Mouse (Mus musculus) midbrain, embryonic 14.5 days (tissue): ENCODE measurements at regions not wholly inside any gene's neighbourhood (a gene's known extent, or its start where the extent isn't known, plus 50 kb on each side); places are given as distances from the start of the nearest gene placed in this dataset.

Experiments used
- ATAC-seq: fragments of 200-750 bp; cut with Nextera tagmentation; 2 replicates; pipeline ENCODE4 v1.8.0; 2017; ENCODE audit warnings: moderate number of reproducible peaks, moderate library complexity; ENCODE audit not compliant: low FRiP score, low TSS enrichment
- DNase-seq: peaks from one replicate; pipeline ENCODE4 v3.0.0-alpha.2; 2015
- H3K27ac ChIP-seq: fragments of 300-500 bp; sonication (generic); replicated peaks from 2 replicates; pipeline ENCODE4 v1.5.1; 2014; ENCODE audit warnings: mild to moderate bottlenecking, low read depth, low read length, moderate library complexity
- H3K27me3 ChIP-seq: fragments of 300-500 bp; sonication (generic); 2 replicates; pipeline ENCODE4 v1.6.1; 2014; ENCODE audit warnings: low read length, control low read depth, mixed read lengths; ENCODE audit not compliant: control insufficient read depth, insufficient read depth
- H3K36me3 ChIP-seq: fragments of 300-500 bp; sonication (generic); 2 replicates; pipeline ENCODE4 v1.6.1; 2014; ENCODE audit warnings: low read length, control low read depth; ENCODE audit not compliant: control insufficient read depth, insufficient read depth
- H3K4me1 ChIP-seq: fragments of 300-500 bp; sonication (generic); 2 replicates; pipeline ENCODE4 v1.6.1; 2014; ENCODE audit warnings: mild to moderate bottlenecking, antibody characterized with exemption, low read length, control low read depth; ENCODE audit not compliant: control insufficient read depth, insufficient read depth
- H3K4me2 ChIP-seq: fragments of 300-500 bp; sonication (generic); 2 replicates; pipeline ENCODE4 v1.6.1; 2014; ENCODE audit warnings: mild to moderate bottlenecking, low read length, moderate library complexity
- H3K4me3 ChIP-seq: fragments of 300-500 bp; sonication (generic); replicated peaks from 2 replicates; pipeline ENCODE4 v1.5.1; 2014; ENCODE audit warnings: low read depth, low read length
- H3K9ac ChIP-seq: fragments of 300-500 bp; sonication (generic); replicated peaks from 2 replicates; pipeline ENCODE4 v1.6.1; 2014; ENCODE audit warnings: mild to moderate bottlenecking, low read length, moderate library complexity
- H3K9me3 ChIP-seq: fragments of 300-500 bp; sonication (generic); 2 replicates; pipeline ENCODE4 v1.6.1; 2016; ENCODE audit warnings: low read length, control low read depth, mixed read lengths; ENCODE audit not compliant: control insufficient read depth
- WGBS: fragments of 180-500 bp; shearing (Covaris S2); extraction: QIAGEN DNeasy Blood & Tissue Kit; methylation state at CpG from one replicate; pipeline ENCODE4 v1.1.7; 2014; 5-methylcytosine and 5-hydroxymethylcytosine counted together

GRCm38 (mm10) chr6:51349771-51350170, 82.7 kb upstream of the Nfe2l3 start:
- Histone ChIP-seq H3K9me3 (no peaks in the 10 kb centered on the region), H3K36me3 (no peaks in the 10 kb centered on the region), H3K4me2 (no peak overlapping the region), H3K9ac (no peak overlapping the region), H3K4me3 (no peak overlapping the region), H3K27ac (no peak overlapping the region), H3K4me1 (no peaks in the 10 kb centered on the region), H3K27me3 (no peaks in the 10 kb centered on the region)
- ATAC-seq (no peak), DNase-seq (no peak)
- 62% methylated on average over 3 of the region's 3 CpGs for WGBS

- Histone ChIP-seq H3K4me1 (no peaks in the 10 kb centered on the region), H3K4me2 (no peak overlapping the region), H3K27ac (no peak overlapping the region), H3K4me3 (no peak overlapping the region), H3K9ac (no peak overlapping the region), H3K27me3 (no peaks in the 10 kb centered on the region), H3K36me3 (no peaks in the 10 kb centered on the region), H3K9me3 (no peaks in the 10 kb centered on the region)
- ATAC-seq (no peak), DNase-seq (no peak)
- 90% methylated on average over 11 of the region's 11 CpGs for WGBS
Observed at GRCm38 (mm10) chr6:51355041-51355440, 77.4 kb upstream of the Nfe2l3 start.

- no peaks in the 10 kb centered on the region; the same call in 1 of the 2 replicates for H3K4me1 ChIP-seq
- no peaks in the 10 kb centered on the region for H3K9me3 ChIP-seq
- no peak overlapping the region for H3K4me2 ChIP-seq
- H3K27ac ChIP-seq: peak overlapping the region; percentile 20; the same call in 1 of the 2 replicates
- no peak for DNase-seq
- H3K4me3 ChIP-seq: no peak overlapping the region
- no peaks in the 10 kb centered on the region for H3K27me3 ChIP-seq
- 77% methylated on average over 12 of the region's 12 CpGs for WGBS
- H3K9ac ChIP-seq: no peak overlapping the region
- ATAC-seq: no peak
- H3K36me3 ChIP-seq: no peaks in the 10 kb centered on the region
Observed at GRCm38 (mm10) chr6:51361611-51362180, 70.8 kb upstream of the Nfe2l3 start.

GRCm38 (mm10) chr6:51362475-51363226, 69.8 kb upstream of the Nfe2l3 start:
- no peak overlapping the region for H3K9ac ChIP-seq
- no peaks in the 10 kb centered on the region; the same call in 1 of the 2 replicates for H3K4me1 ChIP-seq
- H3K4me2 ChIP-seq: peak overlapping the region; percentile 40
- DNase-seq: peak; percentile 87
- no peak overlapping the region for H3K27ac ChIP-seq
- no peaks in the 10 kb centered on the region for H3K36me3 ChIP-seq
- no peaks in the 10 kb centered on the region for H3K9me3 ChIP-seq
- 6% methylated on average over 15 of the region's 15 CpGs for WGBS
- 0 out of 2 replicates have a peak overlapping the region, but pooled peaks have one; percentile 9 for H3K4me3 ChIP-seq
- H3K27me3 ChIP-seq: no peaks in the 10 kb centered on the region
- no peak for ATAC-seq

GRCm38 (mm10) chr6:51364776-51365175, 67.7 kb upstream of the Nfe2l3 start:
- no peak overlapping the region for H3K4me3 ChIP-seq
- DNase-seq (no peak), ATAC-seq (no peak)
- no peak overlapping the region for H3K9ac ChIP-seq
- H3K27ac ChIP-seq: no peak overlapping the region
- no peak overlapping the region for H3K4me2 ChIP-seq
- WGBS: 29% methylated on average over 6 of the region's 6 CpGs
- H3K9me3 ChIP-seq: no peaks in the 10 kb centered on the region
- no peaks in the 10 kb centered on the region for H3K27me3 ChIP-seq
- H3K4me1 ChIP-seq: no peaks in the 10 kb centered on the region; the same call in 1 of the 2 replicates
- no peaks in the 10 kb centered on the region for H3K36me3 ChIP-seq

- no peak overlapping the region for H3K27ac ChIP-seq
- no peaks in the 10 kb centered on the region for H3K9me3 ChIP-seq
- WGBS: 54% methylated on average over 6 of the region's 6 CpGs
- H3K36me3 ChIP-seq: no peaks in the 10 kb centered on the region
- ATAC-seq: no peak
- H3K9ac ChIP-seq: no peak overlapping the region
- no peak overlapping the region for H3K4me3 ChIP-seq
- H3K27me3 ChIP-seq: no peaks in the 10 kb centered on the region
- no peak overlapping the region for H3K4me2 ChIP-seq
- DNase-seq: no peak
- H3K4me1 ChIP-seq: peaks cover 7% of the 10 kb centered on the region; the same call in 1 of the 2 replicates
Observed at GRCm38 (mm10) chr6:51369771-51370170, 62.7 kb upstream of the Nfe2l3 start.

GRCm38 (mm10) chr6:51372357-51372756, 60.1 kb upstream of the Nfe2l3 start:
- no peak for DNase-seq

GRCm38 (mm10) chr6:51378436-51378835, 54.0 kb upstream of the Nfe2l3 start:
- Histone ChIP-seq H3K9ac (no peak overlapping the region), H3K27me3 (no peaks in the 10 kb centered on the region), H3K4me2 (no peak overlapping the region), H3K4me1 (0 out of 2 replicates have a peak, but pooled peaks cover 8% of the 10 kb centered on the region), H3K36me3 (no peaks in the 10 kb centered on the region), H3K27ac (peak overlapping the region; percentile 98), H3K4me3 (no peak overlapping the region), H3K9me3 (no peaks in the 10 kb centered on the region)
- 83% methylated on average over 3 of the region's 3 CpGs for WGBS
- DNase-seq (no peak), ATAC-seq (no peak)

More at GRCm38 (mm10) chr6:51372357-51372756, 60.1 kb upstream of the Nfe2l3 start:
- Histone ChIP-seq H3K4me2 (no peak overlapping the region), H3K36me3 (no peaks in the 10 kb centered on the region), H3K27me3 (no peaks in the 10 kb centered on the region), H3K4me3 (no peak overlapping the region), H3K4me1 (peaks cover 7% of the 10 kb centered on the region; the same call in 1 of the 2 replicates), H3K27ac (no peak overlapping the region), H3K9ac (no peak overlapping the region), H3K9me3 (no peaks in the 10 kb centered on the region)
- 53% methylated on average over 7 of the region's 7 CpGs for WGBS
- no peak for ATAC-seq

- 8% methylated on average over 5 of the region's 5 CpGs for WGBS
- H3K9ac ChIP-seq: peak overlapping the region; percentile 81
- H3K27ac ChIP-seq: peak overlapping the region; percentile 98
- H3K4me2 ChIP-seq: peak overlapping the region; percentile 63
- H3K36me3 ChIP-seq: no peaks in the 10 kb centered on the region
- no peaks in the 10 kb centered on the region for H3K27me3 ChIP-seq
- no peak for ATAC-seq
- peak; percentile 70 for DNase-seq
- 0 out of 2 replicates have a peak, but pooled peaks cover 8% of the 10 kb centered on the region for H3K4me1 ChIP-seq
- H3K9me3 ChIP-seq: no peaks in the 10 kb centered on the region
- H3K4me3 ChIP-seq: peak overlapping the region; percentile 29
Observed at GRCm38 (mm10) chr6:51379074-51379473, 53.4 kb upstream of the Nfe2l3 start.
